Comparison of ENCODE assay signal across 12 mouse cellular contexts in the genomic region with DNA sequence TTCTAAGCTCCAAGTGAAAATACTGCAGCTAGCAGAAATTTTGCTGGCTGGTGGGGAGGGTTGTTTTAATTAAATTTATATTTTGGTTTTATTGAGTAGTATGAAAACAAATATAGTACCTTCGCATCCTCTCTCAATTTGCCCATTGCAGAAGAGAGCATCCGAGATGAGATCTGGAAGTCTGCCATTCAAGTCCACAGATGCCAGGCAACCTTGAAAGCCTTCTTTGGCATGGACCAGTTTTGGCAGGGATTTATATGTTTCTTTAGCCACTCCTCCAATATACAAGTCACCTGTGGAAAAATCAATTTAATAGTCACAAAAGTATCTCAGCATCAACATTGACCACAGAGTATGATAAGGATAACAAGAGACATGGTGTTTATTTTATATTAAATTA.
"Had no signal": no experiment of that assay in that cellular context is flagged by ENCODE, and none has a peak within 500 bp of the region (broad histone marks: within the 10 kb centered on the region; RNA-seq: fewer than 3 reads in every experiment).

No protein-coding gene starts in this region.

- H3K27ac ChIP-seq: limb, embryonic 13.5 days; liver, embryonic 14.5 days; midbrain, embryonic 13.5 days; stomach, postnatal 0 days had no signal

- H3K4me2 ChIP-seq: limb, embryonic 13.5 days; midbrain, embryonic 13.5 days had no signal

- H3K36me3 ChIP-seq: limb, embryonic 13.5 days; midbrain, embryonic 13.5 days had no signal

- H3K4me1 ChIP-seq: midbrain, embryonic 13.5 days had no signal

- DNase-seq: kidney, postnatal 25 days; layer of hippocampus, adult 9-11 months; left cerebral cortex, postnatal 4 days; lung, adult 18-20 months; lung, postnatal 36 days; right cerebral cortex, adult 18-20 months; right cerebral cortex, postnatal 25 days; thymus, postnatal 25 days had no signal

- ATAC-seq: midbrain, embryonic 13.5 days had no signal

- H3K4me3 ChIP-seq: limb, embryonic 13.5 days; midbrain, embryonic 13.5 days had no signal

- H3K9ac ChIP-seq: limb, embryonic 13.5 days; liver, embryonic 14.5 days; midbrain, embryonic 13.5 days had no signal

- H3K9me3 ChIP-seq: limb, embryonic 13.5 days; midbrain, embryonic 13.5 days had no signal

- H3K27me3 ChIP-seq: limb, embryonic 13.5 days; midbrain, embryonic 13.5 days had no signal
